Mouse (Mus musculus) lung, adult 2 months (tissue): ENCODE measurements around the gene Sugt1.

Source experiments
- CTCF ChIP-seq: fragments of 200-500 bp; IDR thresholded peaks from 2 replicates; pipeline ENCODE4 v1.5.1; 2011; ENCODE audit warnings: mild to moderate bottlenecking, low read length, control low read depth; ENCODE audit not compliant: insufficient read depth
- POLR2A ChIP-seq: fragments of 200-500 bp; IDR thresholded peaks from 2 replicates; pipeline ENCODE4 v1.6.1; 2011; ENCODE audit warnings: low read depth, mild to moderate bottlenecking, control low read depth, low read length, borderline replicate concordance; ENCODE audit errors: extremely low read depth

DNA sequence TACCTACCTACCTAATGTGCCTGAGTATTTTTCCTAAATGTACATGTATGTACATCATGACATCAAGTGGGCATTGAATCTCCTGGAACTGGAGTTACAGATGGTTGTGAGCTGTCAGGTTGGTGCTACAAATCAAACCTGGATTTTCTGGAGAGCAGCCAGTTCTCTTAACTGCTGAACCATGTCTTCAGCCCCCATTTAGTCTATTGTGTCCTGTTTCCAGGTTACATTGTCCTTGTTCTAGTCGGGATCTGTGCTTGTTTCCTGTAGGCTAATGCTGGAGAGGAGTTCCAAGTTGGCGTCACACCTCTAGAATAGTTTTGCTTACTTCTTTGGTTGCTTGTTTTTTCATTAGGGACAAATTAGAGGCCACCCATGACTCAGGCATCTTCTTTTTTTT is 18.4 kb downstream of the Sugt1 start:
- TF ChIP-seq CTCF (no peak), POLR2A (no peak)
